In the genomic region with DNA sequence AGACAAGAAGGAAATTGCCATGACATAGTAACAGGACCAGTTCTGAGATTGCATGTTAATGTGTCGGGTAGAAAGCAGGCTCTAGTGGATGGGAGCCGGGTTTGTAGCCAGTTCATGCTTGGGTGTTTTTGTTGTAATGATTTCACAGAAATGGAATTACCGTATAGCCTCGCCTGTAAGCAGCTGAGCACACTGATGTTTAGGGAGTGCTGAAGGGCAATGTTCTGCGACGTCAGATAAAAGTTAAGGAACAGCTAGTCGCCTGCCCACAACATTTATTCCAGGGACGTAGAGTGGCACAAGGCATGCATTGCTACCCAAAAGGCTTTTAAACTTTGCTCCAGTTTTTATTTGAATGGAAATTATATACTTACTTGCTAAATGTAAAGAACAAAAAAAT, we compare ENCODE assay signal across 23 mouse cellular contexts.
"Had no signal": no experiment of that assay in that cellular context is flagged by ENCODE, and none has a peak within 500 bp of the region (broad histone marks: within the 10 kb centered on the region; RNA-seq: fewer than 3 reads in every experiment).

No protein-coding gene starts in this region.

- H3K4me3 ChIP-seq: heart, embryonic 13.5 days; heart, embryonic 15.5 days; hindbrain, embryonic 13.5 days; hindbrain, embryonic 15.5 days; limb, embryonic 13.5 days; limb, embryonic 15.5 days had no signal

- H3K27ac ChIP-seq: heart, embryonic 13.5 days; heart, embryonic 15.5 days; hindbrain, embryonic 13.5 days; hindbrain, embryonic 15.5 days; hindbrain, postnatal 0 days; kidney, postnatal 0 days; limb, embryonic 13.5 days; limb, embryonic 15.5 days; liver, embryonic 14.5 days had no signal

- H3K4me2 ChIP-seq: heart, embryonic 11.5 days; heart, embryonic 13.5 days; heart, embryonic 15.5 days; hindbrain, embryonic 13.5 days; hindbrain, embryonic 15.5 days; limb, embryonic 13.5 days; limb, embryonic 15.5 days had no signal

- H3K9ac ChIP-seq: heart, embryonic 13.5 days; heart, embryonic 15.5 days; hindbrain, embryonic 13.5 days; hindbrain, embryonic 15.5 days; limb, embryonic 13.5 days; limb, embryonic 15.5 days; liver, embryonic 14.5 days had no signal

- H3K9me3 ChIP-seq: heart, embryonic 13.5 days; heart, embryonic 15.5 days; hindbrain, embryonic 13.5 days; hindbrain, embryonic 15.5 days; limb, embryonic 13.5 days; limb, embryonic 15.5 days had no signal

- H3K27me3 ChIP-seq: heart, embryonic 15.5 days; hindbrain, embryonic 13.5 days; hindbrain, embryonic 15.5 days; limb, embryonic 13.5 days; limb, embryonic 15.5 days had no signal

- H3K4me1 ChIP-seq: limb, embryonic 15.5 days had no signal

- DNase-seq: gastrocnemius, postnatal 14 days; gastrocnemius, postnatal 36 days; heart, adult 18-20 months; heart, postnatal 14 days; heart, postnatal 36 days; kidney, adult 18-20 months; kidney, adult 8-10 months; kidney, postnatal 14 days; kidney, postnatal 36 days; layer of hippocampus, adult 9-11 months; layer of hippocampus, postnatal 36 days; left cerebral cortex, postnatal 4 days had no signal

- ATAC-seq: hindbrain, postnatal 0 days; intestine, embryonic 16.5 days had no signal

- H3K36me3 ChIP-seq: heart, embryonic 15.5 days had no signal
